Mouse (Mus musculus) layer of hippocampus, postnatal 10 days (tissue): ENCODE results near the gene Creb1. TPM values are rescaled to one million over a fixed set of nuclear protein-coding genes. Genes with fewer than 3 reads are reported as not detected.
"Not testable (repeated sequence)": the region's sequence is repeated elsewhere in the genome, so short reads cannot be mapped to it uniquely, and the experiment has no call there.

Experiments
- DNase-seq, 2 experiments: peaks; one replicate each; pipeline ENCODE4 v3.0.0; 2021; ENCODE audit warnings: low spot score in 2 of 2
- total RNA-seq, 2 experiments: library from RNA; stranded (reverse); gene quantifications; 2 replicates each; pipeline ENCODE4 v1.2.3; 2021

Creb1 gene
- total RNA-seq, 2 experiments from 2014 or later: 34.1 to 47.5 TPM

DNA sequence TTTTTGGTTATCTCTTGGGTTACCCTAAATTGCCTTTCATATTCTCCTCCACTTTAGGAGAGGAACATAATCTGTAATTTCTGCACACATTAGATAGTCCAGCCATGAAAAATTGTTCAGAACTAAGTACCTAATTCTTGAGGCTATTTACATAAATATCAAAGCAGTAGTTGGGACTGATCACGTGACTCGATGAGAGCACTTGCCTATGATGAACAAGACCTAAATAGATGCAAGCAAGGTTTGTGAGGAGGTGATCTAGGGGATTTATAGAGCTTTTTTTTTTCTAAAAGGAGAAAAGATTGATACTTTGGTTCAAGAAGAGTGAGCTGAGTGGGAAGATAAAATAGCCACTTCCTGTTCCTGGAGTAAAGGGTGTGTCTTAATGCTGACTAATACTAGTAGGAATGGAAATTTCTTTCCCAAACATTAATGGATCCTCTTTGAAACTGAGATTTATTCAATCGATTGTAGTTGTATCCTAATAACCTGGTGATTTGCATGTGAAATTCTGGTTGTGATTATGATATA, 6.5 kb downstream of the Creb1 start:
- DNase-seq: no peak

DNA sequence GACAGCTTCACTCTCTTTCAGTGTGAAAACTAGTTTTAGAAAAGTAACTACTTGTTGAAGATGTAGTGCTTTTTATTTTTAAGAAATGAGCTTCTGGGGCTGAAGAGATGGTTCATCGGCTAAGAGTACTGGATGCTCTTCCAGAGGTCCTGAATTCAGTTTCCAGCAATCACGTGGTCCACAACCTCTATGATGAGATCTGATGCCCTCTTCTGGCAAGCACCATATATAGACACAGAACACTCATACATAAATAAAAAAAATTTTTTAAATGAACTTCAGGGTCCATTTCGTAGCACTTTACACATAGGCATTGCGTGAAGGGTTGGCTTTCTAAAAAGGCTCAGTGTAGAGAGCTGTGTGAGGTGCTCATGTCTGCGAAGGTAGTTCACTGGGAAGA, 11.3 kb downstream of the Creb1 start:
- no peak for DNase-seq

GRCm38 (mm10) chr1:64546070-64546469, 13.6 kb downstream of the Creb1 start:
- DNase-seq: no peak

GRCm38 (mm10) chr1:64549380-64549779, 16.9 kb downstream of the Creb1 start:
- DNase-seq: no peak

- no peak for DNase-seq
Measured at GRCm38 (mm10) chr1:64551908-64552307, 19.5 kb downstream of the Creb1 start.

GRCm38 (mm10) chr1:64560105-64560504, 27.7 kb downstream of the Creb1 start:
- DNase-seq: no peak

DNA sequence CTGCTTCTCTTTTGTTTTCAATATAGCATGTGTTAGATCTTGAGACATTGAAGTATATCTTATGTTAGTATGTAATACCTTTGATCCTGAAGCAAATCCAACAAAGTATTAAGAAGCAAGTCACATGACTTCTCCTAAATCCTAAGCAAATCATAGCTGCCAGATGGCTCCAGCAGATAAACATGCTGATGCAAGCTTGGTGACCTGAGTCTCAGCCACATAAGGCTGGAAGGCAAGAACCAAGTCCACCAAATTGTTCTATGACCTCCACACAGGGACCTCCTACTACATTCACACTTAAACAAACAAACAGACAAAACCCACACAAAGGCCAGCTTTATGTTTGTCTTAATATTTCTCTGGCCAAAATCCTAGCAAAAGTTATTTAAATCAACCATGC, 35.8 kb downstream of the Creb1 start:
- no peak for DNase-seq

- no peak for DNase-seq
Measured at GRCm38 (mm10) chr1:64576022-64576421, 43.6 kb downstream of the Creb1 start.

DNA sequence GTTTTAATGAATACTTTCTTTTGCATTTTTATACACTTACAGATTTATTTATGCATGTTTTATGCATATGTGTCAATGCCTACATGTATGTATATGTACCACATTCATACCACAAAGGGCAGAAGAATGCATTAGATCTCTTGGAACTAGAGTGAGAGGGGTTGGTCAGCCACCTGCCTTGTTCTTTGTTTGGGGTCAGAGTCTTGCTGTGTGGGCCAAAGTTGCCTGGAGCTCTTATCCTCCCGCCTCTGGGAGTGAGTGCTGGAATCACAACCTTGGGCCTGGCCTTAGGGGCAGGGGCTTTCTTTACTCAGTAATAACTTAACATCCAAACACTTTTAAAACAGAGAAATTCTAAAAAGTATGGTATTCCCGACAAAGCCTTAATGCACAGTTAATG, 44.3 kb downstream of the Creb1 start:
- DNase-seq: no peak

GRCm38 (mm10) chr1:64577911-64578310, 45.5 kb downstream of the Creb1 start:
- DNase-seq: not testable (repeated sequence)

DNA sequence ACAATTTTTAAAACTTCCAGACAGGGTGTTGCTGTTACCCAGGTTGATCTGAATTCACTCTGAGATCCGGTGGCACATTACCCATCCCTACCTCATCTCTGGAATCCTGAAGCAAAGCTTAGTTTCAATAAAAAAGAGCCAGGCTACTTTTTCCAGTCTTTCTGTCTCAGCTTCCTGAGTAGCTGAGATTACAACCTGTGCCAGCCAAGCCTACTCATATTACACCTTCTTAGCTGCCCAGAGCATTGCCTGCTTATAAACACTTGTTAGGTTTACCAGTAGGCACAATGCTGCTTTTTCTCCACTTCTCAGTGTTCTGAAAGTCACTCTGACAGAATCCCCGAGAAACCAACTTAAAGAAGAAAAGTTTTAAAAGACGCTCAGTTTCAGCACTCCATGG, 46.4 kb downstream of the Creb1 start:
- DNase-seq: no peak

GRCm38 (mm10) chr1:64598926-64599325, 66.5 kb downstream of the Creb1 start:
- no peak for DNase-seq

- DNase-seq: peak in 1 of 2 experiments; percentile 8
Measured at GRCm38 (mm10) chr1:64600413-64601077, 68.1 kb downstream of the Creb1 start.

- DNase-seq: no peak
Measured at GRCm38 (mm10) chr1:64601242-64601842, 68.9 kb downstream of the Creb1 start.

GRCm38 (mm10) chr1:64603381-64603780, 70.9 kb downstream of the Creb1 start:
- DNase-seq: no peak

- DNase-seq: peak in 1 of 2 experiments; percentile 7
Measured at GRCm38 (mm10) chr1:64609145-64609544, 76.7 kb downstream of the Creb1 start.

DNA sequence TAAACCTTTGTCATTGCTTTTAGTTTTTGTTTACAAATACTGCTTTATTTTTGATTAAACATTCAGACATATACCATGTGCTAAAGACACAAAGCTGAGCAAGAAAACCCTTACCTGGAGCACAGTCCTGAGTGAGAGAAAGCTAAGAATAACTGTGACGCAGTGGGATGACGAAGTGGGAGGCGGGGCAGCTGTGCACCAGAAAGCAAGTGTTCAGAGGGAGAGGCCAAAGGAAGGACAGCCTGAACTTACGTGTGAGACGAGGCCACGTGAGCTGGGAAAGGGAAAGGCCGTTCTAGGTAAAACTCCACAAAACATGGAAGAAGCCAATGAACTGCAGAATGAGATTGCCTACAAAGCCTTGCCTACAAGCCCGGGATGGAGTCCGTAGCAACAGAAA, 77.5 kb downstream of the Creb1 start:
- DNase-seq: no peak

DNA sequence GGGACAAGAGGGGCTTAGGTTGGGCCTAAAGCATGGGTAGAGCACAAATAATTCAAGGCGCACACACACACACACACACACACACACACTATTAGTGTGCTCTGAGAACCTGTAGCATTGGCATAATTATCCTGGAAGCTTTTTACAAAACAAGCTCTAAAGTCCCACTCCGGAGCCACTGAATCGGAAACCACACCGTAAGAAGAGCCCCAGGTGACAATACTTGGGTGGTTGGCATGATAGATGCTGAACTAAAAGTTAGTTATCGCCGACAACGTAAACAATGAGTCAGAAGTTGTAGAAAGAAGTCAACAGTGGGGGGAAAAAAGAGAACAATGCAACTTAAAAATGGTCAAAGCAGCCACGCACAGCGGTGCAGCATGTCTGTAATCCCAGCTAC, 81.9 kb downstream of the Creb1 start:
- DNase-seq: no peak

GRCm38 (mm10) chr1:64614801-64615345, 82.4 kb downstream of the Creb1 start:
- DNase-seq: no peak

GRCm38 (mm10) chr1:64615531-64615991, 83.1 kb downstream of the Creb1 start:
- DNase-seq: no peak

- DNase-seq: no peak
Measured at GRCm38 (mm10) chr1:64616076-64616475, 83.6 kb downstream of the Creb1 start.

DNA sequence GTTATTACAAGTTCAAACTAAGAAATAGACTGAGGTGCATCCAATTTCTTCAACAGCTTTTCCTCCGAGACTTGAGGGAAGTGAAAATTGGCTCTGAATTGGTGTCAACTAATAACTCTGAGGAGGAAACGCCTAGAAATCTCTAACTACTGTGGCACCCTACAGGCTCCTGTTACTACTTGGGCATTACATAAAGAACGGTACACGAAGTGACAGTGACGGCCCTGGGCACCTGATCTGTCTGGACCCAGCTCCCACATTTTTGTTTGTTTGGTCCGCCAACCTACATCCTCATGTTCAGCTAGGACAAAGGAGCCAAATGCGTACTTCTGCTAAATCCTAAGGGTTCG, 84.1 kb downstream of the Creb1 start:
- DNase-seq: no peak
